Mouse (Mus musculus) small intestine, adult 2 months (tissue): Measurements from ENCODE around the gene Gm16181.

Experiments used
- CTCF ChIP-seq: fragments of 200-500 bp; IDR thresholded peaks from 2 replicates; pipeline ENCODE4 v1.5.1; 2012; ENCODE audit warnings: low read depth, mild to moderate bottlenecking, control low read depth, inconsistent platforms, low read length, moderate library complexity, mixed read lengths; ENCODE audit not compliant: insufficient replicate concordance, insufficient read length; ENCODE audit errors: extremely low read depth
- POLR2A ChIP-seq: fragments of 200-500 bp; IDR thresholded peaks from 2 replicates; pipeline ENCODE4 v1.6.1; 2012; ENCODE audit warnings: low read depth, mild to moderate bottlenecking, control low read depth, inconsistent platforms, low read length, moderate library complexity

GRCm38 (mm10) chr17:35190096-35190495, 30.5 kb upstream of the Gm16181 start:
- no peak for TF ChIP-seq POLR2A
- no peak for TF ChIP-seq CTCF
